Mouse (Mus musculus) B cell, adult 67 days (primary cell): ENCODE measurements around the gene Coro1a. TPM values are rescaled to one million over a fixed set of nuclear protein-coding genes. Genes with fewer than 3 reads are reported as not detected.

Experiments
- total RNA-seq, 2 experiments: library from RNA; stranded (reverse); gene quantifications; 4 replicates each; pipeline ENCODE4 v1.2.4; 2023

Gene Coro1a
- total RNA-seq = 1,000 to 10,000 TPM; 1,399 to 1,442 TPM

DNA sequence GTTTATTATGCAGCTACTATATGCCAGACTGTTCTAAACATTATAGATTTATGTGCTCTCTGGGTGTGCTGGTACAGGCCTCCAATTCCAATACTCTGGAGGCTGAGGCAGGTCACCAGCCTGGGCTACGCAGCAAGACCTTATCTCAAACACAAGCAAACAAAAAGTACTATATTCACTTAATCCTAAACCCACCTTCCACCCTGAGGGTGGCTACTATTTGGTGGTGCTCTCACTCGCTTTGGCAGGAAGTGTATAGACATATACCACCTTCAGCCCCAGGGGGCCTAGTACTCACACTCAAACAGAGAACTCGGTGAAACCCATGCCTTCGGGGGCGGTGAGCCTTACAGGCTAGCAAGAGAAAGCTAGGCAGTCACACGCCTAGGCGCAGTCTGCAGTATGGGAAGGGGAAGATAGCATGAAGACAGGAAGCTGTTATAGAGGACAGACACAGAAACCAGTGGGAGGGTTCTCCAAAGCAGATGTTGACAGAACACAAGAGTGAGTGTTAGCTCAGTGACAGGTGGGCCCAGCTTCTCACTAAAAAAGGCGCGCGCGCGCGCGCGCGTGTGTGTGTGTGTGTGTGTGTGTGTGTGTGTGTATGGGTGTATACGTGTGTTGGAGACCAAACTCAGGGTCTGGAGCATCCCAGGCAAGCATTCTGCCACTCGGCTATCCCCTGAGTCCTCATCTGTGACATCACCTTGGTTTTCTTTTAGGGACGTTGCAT is at the start of gene Coro1a:
Coro1a (minus strand) TSS at position 346 of the 733 bp plus-strand sequence.

GRCm38 (mm10) chr7:126695631-126696207 is 11.9 kb downstream of the Coro1a start, which contains the start of gene Slx1b:
Gene Slx1b, minus strand, starts transcription at chr7:126695784.

DNA sequence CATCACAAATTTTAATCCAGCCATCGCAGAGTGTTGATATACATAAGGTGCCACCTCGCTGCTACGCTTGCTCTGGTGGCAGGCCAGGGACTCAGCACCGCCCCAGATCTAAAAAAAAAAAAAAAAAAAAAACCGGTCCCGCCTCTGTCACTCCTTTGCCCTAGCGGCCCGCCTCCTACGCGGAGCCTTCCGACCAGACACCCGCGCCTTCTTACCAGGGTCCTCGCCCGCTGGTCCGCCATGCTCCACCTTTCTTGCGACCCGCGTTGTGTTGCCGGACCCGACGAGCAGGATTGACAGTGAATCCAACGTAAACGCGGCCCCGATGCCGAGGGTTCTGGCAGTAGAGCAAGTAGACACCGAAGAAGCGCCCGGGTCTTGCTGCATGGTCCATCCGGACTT is 12.4 kb downstream of the Coro1a start, which contains the start of gene Bola2:
Bola2 (plus strand) TSS at position 192 of the 402 bp plus-strand sequence.

GRCm38 (mm10) chr7:126676207-126676606 is 31.4 kb downstream of the Coro1a start, which contains the start of gene Sult1a1:
Gene Sult1a1, minus strand, starts transcription at chr7:126676432.

Other genes with a start within 250 kb of the Coro1a start
- gene Atp2a1, start 244.7 kb downstream of the Coro1a start, total RNA-seq = under 1 TPM; 0.26 to 0.42 TPM
- gene Sh2b1, start 232.4 kb downstream of the Coro1a start, total RNA-seq = 10 to 100 TPM; 77.7 to 83.1 TPM
- gene Tufm, start 220.4 kb downstream of the Coro1a start, total RNA-seq = 10 to 100 TPM; 55.4 to 55.7 TPM
- 100 to 1,000 TPM; 228 to 236 TPM for gene Atxn2l, start 204.3 kb downstream of the Coro1a start, total RNA-seq
- 100 to 1,000 TPM; 152 to 156 TPM for gene Eif3c, start 141.4 kb downstream of the Coro1a start, total RNA-seq
- 1 to 10 TPM; 2.4 to 4.1 TPM for gene Apobr, start 122.8 kb downstream of the Coro1a start, total RNA-seq
- 10 to 100 TPM; 77.3 to 79.4 TPM for gene Cln3, start 122.0 kb downstream of the Coro1a start, total RNA-seq
- not detected for gene Il27, start 112.8 kb downstream of the Coro1a start, total RNA-seq
- gene Nupr1, start 76.9 kb downstream of the Coro1a start, total RNA-seq = not detected
- 10 to 100 TPM; 71.9 to 77.9 TPM for gene Sgf29, start 58.5 kb downstream of the Coro1a start, total RNA-seq
- gene Sult1a1, start 31.4 kb downstream of the Coro1a start, total RNA-seq = not detected
- 10 to 100 TPM; 96.7 to 97.7 TPM for gene Bola2, start 12.4 kb downstream of the Coro1a start, total RNA-seq
- gene Slx1b, start 12.0 kb downstream of the Coro1a start, total RNA-seq = 1 to 10 TPM; 6.6 to 10.0 TPM
- 10 to 100 TPM; 44.4 to 44.7 TPM for gene Mapk3, start 51.8 kb upstream of the Coro1a start, total RNA-seq
- 1 to 10 TPM; 2.8 to 5.7 TPM for gene Gdpd3, start 58.5 kb upstream of the Coro1a start, total RNA-seq
- 100 to 1,000 TPM; 274 to 280 TPM for gene Ypel3, start 69.2 kb upstream of the Coro1a start, total RNA-seq
- gene Tbx6, start 73.7 kb upstream of the Coro1a start, total RNA-seq = 10 to 100 TPM; 11.8 to 12.3 TPM
- gene Ppp4c, start 84.7 kb upstream of the Coro1a start, total RNA-seq = 100 to 1,000 TPM; 276 to 290 TPM
- gene Fam57b, start 89.9 kb upstream of the Coro1a start, total RNA-seq = not detected
- gene 4930451I11Rik, start 123.9 kb upstream of the Coro1a start, total RNA-seq = not detected
- not detected for gene Doc2a, start 139.6 kb upstream of the Coro1a start, total RNA-seq
- gene Hirip3, start 154.2 kb upstream of the Coro1a start, total RNA-seq = 10 to 100 TPM; 26.6 to 34.7 TPM
- gene Ino80e, start 154.6 kb upstream of the Coro1a start, total RNA-seq = 10 to 100 TPM; 93.9 to 94.9 TPM
- 100 to 1,000 TPM in 1 of 2 experiments, 10 to 100 TPM in 1; 99.5 to 101 TPM for gene Taok2, start 176.9 kb upstream of the Coro1a start, total RNA-seq
- 10 to 100 TPM; 48.7 to 52.4 TPM for gene Tmem219, start 215.1 kb upstream of the Coro1a start, total RNA-seq
- gene Kctd13, start 221.1 kb upstream of the Coro1a start, total RNA-seq = 10 to 100 TPM; 43.5 to 46.3 TPM
- gene Asphd1, start 241.8 kb upstream of the Coro1a start, total RNA-seq = not detected
- 1 to 10 TPM; 6.3 to 7.0 TPM for gene Sez6l2, start 242.8 kb upstream of the Coro1a start, total RNA-seq